Mouse (Mus musculus) granulocyte monocyte progenitor cell, adult 5-6 weeks (primary cell): ENCODE measurements around the gene Metap1d. TPM values are rescaled to one million over a fixed set of nuclear protein-coding genes. Genes with fewer than 3 reads are reported as not detected.
A peak's percentile ranks its signal among the peaks of the same experiment; 100 is the strongest.

ENCODE experiments used
- ATAC-seq: replicated peaks from 2 replicates; pipeline ENCODE4 v1.8.0; 2016; ENCODE audit warnings: mild to moderate bottlenecking, moderate TSS enrichment, inconsistent platforms; ENCODE audit not compliant: poor library complexity, severe bottlenecking
- total RNA-seq, 2 experiments: library from RNA; stranded (forward) in 1 of 2; stranded (reverse) in 1 of 2; fragments of 200-712, 200-1000 nt in 1 of 2; fragments of >200 nt in 1 of 2; fragmentation: Nextera tagmentation in 1 of 2; gene quantifications; 2 replicates each; pipeline ENCODE4 v1.2.3; 2014 to 2017

The Metap1d gene
- total RNA-seq, 2 experiments from 2014 or later, result 17.0 to 20.7 TPM

- ATAC-seq, result peak; percentile 40
These were observed 89.8 kb downstream of the Metap1d start for GRCm38 (mm10) chr2:71542816-71543301.

- no peak for ATAC-seq
These were observed 90.5 kb downstream of the Metap1d start for GRCm38 (mm10) chr2:71543531-71543930.

- ATAC-seq, result no peak
These were observed 90.9 kb downstream of the Metap1d start for GRCm38 (mm10) chr2:71543948-71544347.

- ATAC-seq, result no peak
These were observed 91.6 kb downstream of the Metap1d start for GRCm38 (mm10) chr2:71544391-71545285.

GRCm38 (mm10) chr2:71545401-71545881 lies 92.4 kb downstream of the Metap1d start:
- ATAC-seq, result no peak

- peak; percentile 8; the same call in 1 of the 2 replicates for ATAC-seq
These were observed 93.0 kb downstream of the Metap1d start for GRCm38 (mm10) chr2:71545882-71546639.

GRCm38 (mm10) chr2:71546640-71547071 lies 93.6 kb downstream of the Metap1d start, which contains the start of gene Dlx2:
Gene Dlx2 (minus strand): TSS chr2:71546754.
- ATAC-seq, result no peak

GRCm38 (mm10) chr2:71547829-71548228 lies 94.8 kb downstream of the Metap1d start:
- ATAC-seq, result peak; percentile 58

GRCm38 (mm10) chr2:71550330-71550729 lies 97.3 kb downstream of the Metap1d start:
- no peak for ATAC-seq

GRCm38 (mm10) chr2:71551704-71552103 lies 98.6 kb downstream of the Metap1d start:
- ATAC-seq, result peak; percentile 70

GRCm38 (mm10) chr2:71556071-71556470 lies 103.0 kb downstream of the Metap1d start:
- no peak for ATAC-seq

GRCm38 (mm10) chr2:71566466-71566865 lies 113.4 kb downstream of the Metap1d start:
- ATAC-seq, result no peak

- ATAC-seq, result no peak
These were observed 120.7 kb downstream of the Metap1d start for GRCm38 (mm10) chr2:71573736-71574135.

Other genes starting within 250 kb of the Metap1d start
- gene Dync1i2, start 241.6 kb upstream of the Metap1d start, total RNA-seq (2014; fragmentation: Nextera tagmentation), result 52.7 and 69.3 TPM in 2 replicates
- 75.0 and 78.3 TPM in 2 replicates for gene Dync1i2, start 241.6 kb upstream of the Metap1d start, total RNA-seq (2017)
- 84.9 and 94.5 TPM in 2 replicates for gene Slc25a12, start 85.5 kb upstream of the Metap1d start, total RNA-seq (2014; fragmentation: Nextera tagmentation)
- 81.2 and 93.9 TPM in 2 replicates for gene Slc25a12, start 85.5 kb upstream of the Metap1d start, total RNA-seq (2017)
- 118 and 134 TPM in 2 replicates for gene Hat1, start 64.3 kb upstream of the Metap1d start, total RNA-seq (2014; fragmentation: Nextera tagmentation)
- gene Hat1, start 64.3 kb upstream of the Metap1d start, total RNA-seq (2017), result 194 and 208 TPM in 2 replicates
- gene Dlx1, start 74.8 kb downstream of the Metap1d start, total RNA-seq (2014; fragmentation: Nextera tagmentation), result not detected in 2 replicates
- not detected in 2 replicates for gene Dlx1, start 74.8 kb downstream of the Metap1d start, total RNA-seq (2017)
- gene Dlx2, start 93.5 kb downstream of the Metap1d start, total RNA-seq (2014; fragmentation: Nextera tagmentation), result not detected in 2 replicates
- gene Dlx2, start 93.5 kb downstream of the Metap1d start, total RNA-seq (2017), result not detected in 2 replicates